Mouse (Mus musculus) myocyte (in vitro differentiated cells): ENCODE results near the gene Cct3.

Experiments
- E2F4 ChIP-seq: IDR thresholded peaks from one replicate; pipeline ENCODE4 v1.6.1; 2011; ENCODE audit warnings: mild to moderate bottlenecking, control low read depth, moderate library complexity; ENCODE audit not compliant: insufficient read depth
- MAX ChIP-seq: IDR thresholded peaks from one replicate; pipeline ENCODE4 v1.6.1; 2011; ENCODE audit warnings: low read depth, mild to moderate bottlenecking, control low read depth
- POLR2A ChIP-seq: IDR thresholded peaks from one replicate; pipeline ENCODE4 v1.6.1; 2011; ENCODE audit warnings: low read depth, mild to moderate bottlenecking, control low read depth, moderate library complexity; ENCODE audit not compliant: insufficient read length
- POLR2AphosphoS2 ChIP-seq: IDR thresholded peaks from one replicate; pipeline ENCODE4 v1.6.1; 2011; ENCODE audit warnings: low read depth, control low read depth; ENCODE audit not compliant: insufficient read length
- SRF ChIP-seq: IDR thresholded peaks from one replicate; pipeline ENCODE4 v1.6.1; 2011; ENCODE audit warnings: low read depth; ENCODE audit not compliant: control insufficient read depth, insufficient read length
- TCF12 ChIP-seq: IDR thresholded peaks from one replicate; pipeline ENCODE4 v1.6.1; 2011; ENCODE audit warnings: mild to moderate bottlenecking, control low read depth; ENCODE audit not compliant: poor library complexity, insufficient read depth, severe bottlenecking
- USF1 ChIP-seq: IDR thresholded peaks from one replicate; pipeline ENCODE4 v1.6.1; 2011; ENCODE audit warnings: low read depth, mild to moderate bottlenecking, control low read depth, moderate library complexity

DNA sequence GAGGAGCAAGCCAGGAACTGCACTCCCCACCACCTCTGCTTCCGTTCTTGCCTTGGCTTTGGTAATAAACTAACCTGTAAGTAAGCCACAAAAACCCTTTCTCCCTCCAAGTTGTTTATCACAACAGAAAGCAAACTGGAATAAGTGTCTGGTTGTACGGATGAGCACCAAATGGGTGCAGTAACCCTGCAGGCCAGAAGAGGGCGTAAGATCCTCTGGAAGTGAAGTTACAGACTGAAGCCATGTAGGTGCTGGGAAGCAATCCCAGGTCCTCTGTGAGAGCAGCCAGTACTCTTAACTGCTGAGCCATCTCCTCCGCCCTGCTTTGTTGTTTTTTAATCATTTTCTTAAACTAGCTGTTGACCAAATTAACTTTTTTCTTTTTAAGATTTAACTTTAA, 22.9 kb upstream of the Cct3 start:
- TF ChIP-seq SRF (no peak), TCF12 (no peak), POLR2A (no peak), MAX (no peak), USF1 (no peak), E2F4 (no peak), POLR2AphosphoS2 (no peak)
